Mouse (Mus musculus) liver, embryonic 14.5 days (tissue): ENCODE measurements around the gene D930048N14Rik.
A peak's percentile ranks its signal among the peaks of the same experiment; 100 is the strongest.

Experiments
- CTCF ChIP-seq: IDR thresholded peaks from 2 replicates; pipeline ENCODE4 v1.5.1; 2016; ENCODE audit warnings: antibody characterized with exemption, low read depth, control low read depth
- EP300 ChIP-seq: IDR thresholded peaks from 2 replicates; pipeline ENCODE4 v1.6.1; 2016; ENCODE audit warnings: antibody characterized with exemption, low read depth

- peak; percentile 89 for TF ChIP-seq CTCF
- TF ChIP-seq EP300, result no peak
Measured at GRCm38 (mm10) chr11:51636323-51636684, 14.4 kb upstream of the D930048N14Rik start.
